Mouse (Mus musculus) layer of hippocampus, adult 11-12 months (tissue): Measurements from ENCODE around the gene Zbtb9.

Source experiments
- DNase-seq: peaks from one replicate; pipeline ENCODE4 v3.0.0; 2022; ENCODE audit warnings: low spot score

Gene Zbtb9

DNA sequence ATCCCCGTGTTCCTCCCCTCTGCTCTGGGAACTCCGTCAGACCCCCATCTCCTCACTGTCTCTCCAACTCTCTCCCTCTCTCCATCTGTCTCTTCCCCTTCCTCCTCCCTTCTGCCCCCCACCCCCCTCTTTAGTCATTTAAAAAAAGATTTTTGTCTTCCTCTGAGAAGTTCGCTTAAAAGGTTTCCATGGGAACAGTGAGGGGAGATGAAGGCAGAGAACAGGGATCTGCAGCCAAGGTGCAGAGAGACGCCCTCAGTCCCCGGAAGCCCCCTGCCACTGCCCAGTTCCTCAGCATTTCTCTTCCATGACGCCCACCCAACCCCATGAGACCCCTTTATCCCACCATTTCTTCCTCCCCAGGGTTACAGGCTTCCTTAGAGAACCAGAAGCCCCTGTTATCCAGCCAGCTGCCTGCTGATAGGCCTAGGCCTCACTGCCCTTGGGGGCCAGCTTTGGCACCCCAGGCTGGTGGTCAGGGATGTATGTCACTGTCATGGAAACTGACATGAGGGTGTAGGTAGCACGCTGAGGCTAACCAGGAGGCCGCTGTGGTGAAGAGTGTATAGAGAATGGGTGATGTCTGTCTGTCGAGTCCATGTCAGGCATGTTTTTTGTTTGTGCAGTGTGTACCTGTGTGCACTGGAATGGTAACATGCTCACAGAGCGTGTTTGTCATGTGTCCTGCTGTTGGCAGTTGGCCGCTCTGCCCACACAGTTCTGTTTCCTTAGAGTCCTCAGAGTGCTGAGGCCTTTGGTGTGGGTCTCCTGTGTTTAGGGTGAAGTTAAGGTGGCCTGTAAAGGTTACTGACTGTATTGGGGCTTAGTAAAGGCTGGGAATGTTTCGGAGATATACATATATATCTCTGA, 25.5 kb upstream of the Zbtb9 start:
- DNase-seq: no peak

DNA sequence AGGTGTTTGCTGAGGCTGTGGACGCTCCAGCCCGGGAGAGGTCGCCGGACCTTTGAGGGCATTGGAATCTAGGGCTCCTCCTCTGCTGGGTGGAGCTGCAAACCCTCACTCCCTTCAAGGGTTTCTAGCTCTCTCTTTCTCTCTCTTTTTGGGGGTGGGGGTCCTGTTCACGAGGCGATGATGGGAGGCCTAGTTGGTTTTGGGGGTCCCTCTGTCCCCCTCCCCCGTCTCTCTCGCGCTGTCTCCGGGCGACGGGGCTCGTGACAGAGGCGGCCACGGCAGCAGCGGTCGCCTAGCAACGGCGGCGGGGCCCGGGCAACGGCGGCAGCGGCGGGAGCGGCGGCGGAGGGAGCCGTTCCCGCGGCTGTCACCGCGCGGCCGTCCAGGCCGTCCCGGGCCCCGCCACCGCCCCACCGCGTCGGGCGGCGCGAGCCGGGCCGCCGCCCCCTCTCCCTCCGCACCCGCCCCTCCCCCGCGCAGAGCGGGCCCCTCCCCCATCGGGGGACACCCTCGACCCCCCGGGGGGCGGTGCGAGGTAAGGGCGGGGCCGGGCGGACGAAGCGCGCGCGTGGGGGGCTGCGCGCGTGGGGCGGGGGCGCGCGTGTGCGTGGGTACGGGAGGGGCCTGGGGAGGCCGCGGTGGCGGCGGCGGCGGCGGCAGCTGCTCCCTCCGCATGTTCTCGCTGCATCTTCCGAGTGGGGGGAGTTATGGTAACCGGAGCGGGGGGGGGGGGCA, 24.5 kb upstream of the Zbtb9 start:
- DNase-seq: peak; percentile 59

DNA sequence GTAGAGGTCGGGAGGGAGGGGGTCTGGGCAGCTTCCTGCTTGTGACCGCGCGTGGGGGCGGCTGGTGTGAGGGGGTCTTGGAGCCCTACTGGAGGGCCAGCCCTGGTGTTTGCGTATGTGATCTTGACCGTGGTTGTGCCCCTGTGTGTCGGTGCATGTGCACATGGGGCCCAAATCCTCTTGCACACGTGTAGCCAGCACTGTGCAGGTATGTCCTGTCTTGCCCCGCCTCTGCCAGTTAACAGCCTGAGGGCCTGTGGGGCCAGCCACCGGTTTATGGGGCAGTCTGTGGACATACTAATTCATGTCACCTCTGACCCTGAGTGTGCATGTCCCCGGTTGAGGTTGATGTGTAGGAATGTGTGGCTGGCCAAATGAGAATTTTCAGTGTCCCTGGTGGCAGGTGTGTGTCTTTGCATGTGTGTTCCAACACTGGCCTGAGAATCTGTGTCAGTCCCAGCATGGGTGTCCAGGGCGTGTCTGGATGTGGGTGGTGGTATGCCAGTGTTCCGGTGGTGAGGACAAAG, 23.9 kb upstream of the Zbtb9 start:
- no peak for DNase-seq

DNA sequence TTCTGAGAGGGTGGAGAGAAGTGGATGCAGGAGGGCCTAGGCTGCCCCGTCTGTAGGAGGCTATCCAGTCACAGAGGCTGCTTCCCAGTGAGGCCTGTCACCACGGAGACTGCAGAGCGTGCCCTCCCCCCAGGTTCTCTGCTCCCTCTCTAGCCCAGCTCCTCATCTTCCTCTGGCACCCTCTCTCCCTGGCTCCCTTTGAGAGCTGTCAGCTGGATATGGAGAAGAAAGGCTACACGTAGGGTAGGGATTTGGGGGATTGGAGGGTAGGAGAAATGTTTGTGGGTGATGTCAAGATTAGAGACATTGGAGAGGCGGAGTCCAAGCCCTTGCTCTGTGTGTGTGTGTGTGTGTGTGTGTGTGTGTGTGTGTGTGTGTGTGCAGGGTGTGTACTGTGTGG, 23.1 kb upstream of the Zbtb9 start:
- peak; percentile 59 for DNase-seq

DNA sequence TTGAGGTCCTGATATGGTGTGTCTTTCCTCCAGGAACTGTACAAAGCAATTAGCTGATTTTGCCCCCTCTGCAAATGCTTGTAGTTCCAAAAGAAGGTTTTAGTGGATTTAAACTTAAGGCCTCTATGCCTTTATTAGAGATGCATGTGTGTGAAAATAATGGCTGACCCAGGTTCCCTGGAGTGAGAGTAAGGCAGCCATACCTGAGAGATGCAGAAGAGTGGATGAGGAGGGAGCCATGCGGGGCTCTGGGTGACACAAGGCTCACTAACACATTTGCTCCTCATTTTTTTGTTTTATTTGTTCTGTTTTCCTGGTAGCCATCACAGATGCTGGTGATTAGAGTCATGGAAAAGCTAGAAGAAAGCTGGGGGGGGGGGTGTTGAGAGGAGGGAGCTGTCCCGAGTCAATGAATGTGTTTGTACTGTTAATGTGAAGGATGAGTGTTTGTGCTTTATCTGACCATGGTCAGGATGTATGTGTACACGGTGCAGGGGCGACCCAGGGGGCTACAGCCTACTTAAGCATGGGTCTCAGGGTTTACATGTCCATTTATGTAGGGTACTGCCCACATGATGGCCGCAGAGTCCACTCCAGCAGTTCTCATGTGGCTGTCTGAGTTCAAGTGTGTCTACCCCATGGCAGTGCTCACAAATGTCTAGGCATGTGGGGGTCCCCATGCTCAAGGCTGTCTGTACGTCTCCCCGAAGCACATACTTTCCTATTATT, 22.2 kb upstream of the Zbtb9 start:
- DNase-seq: no peak

DNA sequence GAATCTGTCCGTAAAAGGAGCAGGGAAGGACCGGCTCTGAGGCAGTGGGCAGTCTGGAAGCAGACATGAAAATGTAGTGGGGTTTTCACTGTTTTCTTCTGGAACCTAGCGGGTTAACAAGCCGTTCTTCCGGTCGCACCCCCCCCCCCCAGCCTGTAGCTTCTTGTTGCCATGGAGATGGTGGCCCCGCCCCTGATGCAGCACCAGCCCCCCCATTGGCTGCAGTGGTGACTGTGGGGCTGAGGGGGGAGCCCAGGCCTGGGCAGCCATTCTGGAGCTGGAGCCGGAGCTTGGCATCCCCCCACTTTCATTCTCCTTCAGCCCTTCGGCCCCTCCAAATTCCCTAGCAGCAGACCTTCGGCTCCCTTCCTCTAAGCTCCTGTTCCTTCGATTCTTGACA, 21.6 kb upstream of the Zbtb9 start:
- DNase-seq: peak; percentile 86

DNA sequence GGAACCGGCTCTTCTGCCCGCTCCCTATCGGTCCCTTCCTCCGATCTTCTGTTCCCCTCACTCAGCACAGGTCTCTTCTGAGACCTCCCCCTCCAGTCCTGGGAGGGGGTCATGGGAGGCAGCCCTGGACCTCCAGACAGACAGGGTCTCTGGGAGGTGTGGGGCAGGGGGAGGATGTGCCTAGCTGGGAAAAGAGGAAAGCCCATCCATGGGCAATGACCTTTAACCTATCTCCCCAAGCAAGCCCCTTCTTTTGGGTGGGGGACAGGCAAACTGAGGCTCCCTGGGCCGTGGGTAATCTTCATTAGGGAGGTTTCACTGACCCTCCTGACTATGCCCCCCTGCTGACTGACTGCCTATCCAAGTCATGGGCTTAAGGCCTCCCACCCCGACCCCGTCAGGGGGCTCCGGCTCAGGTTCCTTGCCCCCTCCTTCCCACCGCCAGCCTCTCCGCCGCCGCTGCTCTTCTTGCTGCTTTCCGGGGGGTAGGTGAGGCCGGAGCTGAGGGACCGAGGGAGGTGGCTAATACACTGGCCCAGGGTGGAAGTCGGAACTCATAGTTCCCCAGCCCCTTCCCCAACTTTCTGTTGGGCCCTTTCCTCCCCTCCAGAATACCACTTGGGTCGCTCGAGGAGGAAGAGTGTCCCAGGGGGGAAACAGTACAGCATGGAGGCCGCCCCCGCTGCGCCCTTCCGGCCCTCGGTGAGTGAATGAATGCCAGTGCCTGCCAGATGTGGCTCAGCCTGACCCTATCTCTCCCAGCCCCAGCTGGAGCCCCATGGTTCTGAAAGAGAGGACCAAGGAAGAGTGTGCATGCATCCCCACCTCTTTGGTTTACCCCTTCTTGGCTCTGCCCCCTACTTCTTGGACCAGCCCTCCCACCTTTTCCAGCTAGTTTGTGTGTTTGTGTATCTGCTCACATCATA, 20.8 kb upstream of the Zbtb9 start:
- DNase-seq: no peak

DNA sequence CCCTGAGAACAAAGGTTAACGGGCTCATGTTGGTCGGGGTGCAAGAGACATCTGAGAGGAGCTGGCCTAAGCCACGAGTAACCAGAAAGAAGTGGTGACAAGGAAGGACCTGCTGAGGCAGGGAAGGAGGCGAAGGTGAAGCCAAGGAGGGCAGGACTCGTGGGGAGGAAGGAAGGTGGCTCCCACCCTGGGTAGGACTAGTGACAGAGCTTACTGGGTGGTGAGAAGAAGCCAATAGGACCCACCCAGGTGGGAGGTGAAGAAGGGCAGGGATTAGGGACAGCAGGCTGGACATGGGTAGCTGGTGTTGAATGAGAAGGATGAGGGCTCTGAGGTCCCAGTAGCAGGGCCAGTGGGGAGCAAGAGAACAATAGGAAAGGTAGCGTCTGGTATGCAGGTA, 19.8 kb upstream of the Zbtb9 start:
- no peak for DNase-seq

DNA sequence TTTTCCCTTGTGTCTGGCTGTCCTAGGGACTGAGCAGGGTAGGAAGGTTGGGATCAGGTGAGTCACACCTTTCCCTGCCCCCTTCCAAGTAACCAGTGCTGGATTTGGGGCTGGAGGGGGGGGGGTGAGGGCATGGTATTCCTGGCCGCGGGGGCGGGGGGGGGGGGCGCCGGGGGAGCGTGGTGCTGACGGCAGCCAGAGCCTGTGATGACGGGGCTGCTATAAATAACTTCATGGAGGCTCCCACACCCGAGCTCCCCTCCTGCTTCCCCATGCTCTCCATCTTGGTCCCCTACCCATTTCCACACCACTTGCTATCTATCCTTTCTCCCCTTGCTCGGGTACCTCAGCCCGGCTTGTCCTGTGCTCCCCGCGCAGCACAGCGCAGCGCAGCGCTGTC, 19.2 kb upstream of the Zbtb9 start:
- DNase-seq: no peak

DNA sequence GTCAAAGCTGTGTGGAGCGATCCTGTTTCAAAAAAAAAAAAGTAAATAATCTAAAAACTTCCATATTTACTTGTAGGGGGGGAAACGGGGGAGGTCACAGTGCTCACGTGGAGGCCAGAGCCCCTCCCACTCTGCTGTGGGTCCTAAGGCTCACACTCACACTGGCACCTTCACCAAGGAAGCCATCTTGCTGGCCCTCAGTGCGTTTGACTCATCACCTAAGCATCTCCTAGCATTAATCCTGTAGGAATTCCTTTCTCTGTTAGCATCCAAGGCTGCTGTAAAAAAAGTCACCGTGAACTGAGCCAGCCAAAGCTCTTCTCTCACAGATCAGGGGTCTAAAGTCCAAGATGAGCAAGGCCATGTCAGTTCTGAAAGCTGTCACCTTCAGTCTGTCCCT, 16.7 kb upstream of the Zbtb9 start:
- no peak for DNase-seq

DNA sequence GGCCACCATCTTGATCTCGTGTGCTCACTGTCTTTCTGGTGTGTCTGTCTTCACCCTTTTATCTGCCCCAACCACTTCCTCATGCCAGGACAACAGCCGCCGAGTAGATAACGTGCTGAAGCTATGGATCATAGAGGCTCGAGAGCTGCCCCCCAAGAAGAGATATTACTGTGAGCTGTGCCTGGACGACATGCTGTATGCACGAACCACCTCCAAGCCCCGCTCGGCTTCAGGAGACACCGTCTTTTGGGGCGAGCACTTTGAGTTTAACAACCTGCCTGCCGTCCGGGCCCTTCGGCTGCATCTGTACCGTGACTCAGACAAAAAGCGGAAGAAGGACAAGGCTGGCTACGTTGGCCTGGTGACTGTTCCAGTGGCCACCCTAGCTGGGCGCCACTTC, 16.1 kb upstream of the Zbtb9 start:
- no peak for DNase-seq

DNA sequence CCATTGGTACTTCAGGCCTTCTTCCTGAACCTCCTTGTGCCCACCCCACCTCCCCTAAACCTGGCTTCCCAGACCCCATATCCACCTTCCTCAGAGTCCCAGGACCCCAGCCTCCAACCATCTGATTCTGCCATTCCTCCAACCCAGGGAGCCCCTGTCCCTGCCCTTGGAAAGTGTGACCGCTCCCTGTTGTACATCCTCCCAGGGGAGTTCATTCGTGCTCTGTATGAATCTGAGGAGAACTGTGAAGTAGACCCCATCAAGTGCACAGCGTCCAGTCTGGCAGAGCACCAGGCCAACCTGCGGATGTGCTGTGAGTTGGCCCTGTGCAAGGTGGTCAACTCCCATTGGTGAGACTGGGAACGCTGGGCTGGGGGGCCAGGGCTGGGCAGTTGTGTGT, 15.1 kb upstream of the Zbtb9 start:
- no peak for DNase-seq

DNA sequence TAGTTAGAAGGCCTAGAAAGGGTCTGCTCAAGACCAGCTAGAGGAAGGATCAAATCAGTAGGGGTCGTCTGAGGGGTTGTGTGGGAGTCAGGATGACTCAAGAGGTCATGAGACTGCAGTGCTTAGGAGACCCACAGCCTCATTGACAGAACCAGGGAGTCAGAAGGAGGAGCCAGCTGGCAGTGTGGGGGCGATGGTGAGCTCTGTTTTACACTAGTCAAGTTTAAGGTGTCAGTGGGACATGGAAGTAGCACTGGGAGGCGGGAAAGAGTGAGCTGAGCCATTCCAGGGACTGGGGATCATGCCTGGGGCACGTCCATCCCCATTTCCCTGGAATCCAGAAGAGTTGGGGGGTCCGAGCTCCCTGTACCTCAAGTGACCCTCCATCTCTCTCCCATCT, 14.1 kb upstream of the Zbtb9 start:
- DNase-seq: no peak

DNA sequence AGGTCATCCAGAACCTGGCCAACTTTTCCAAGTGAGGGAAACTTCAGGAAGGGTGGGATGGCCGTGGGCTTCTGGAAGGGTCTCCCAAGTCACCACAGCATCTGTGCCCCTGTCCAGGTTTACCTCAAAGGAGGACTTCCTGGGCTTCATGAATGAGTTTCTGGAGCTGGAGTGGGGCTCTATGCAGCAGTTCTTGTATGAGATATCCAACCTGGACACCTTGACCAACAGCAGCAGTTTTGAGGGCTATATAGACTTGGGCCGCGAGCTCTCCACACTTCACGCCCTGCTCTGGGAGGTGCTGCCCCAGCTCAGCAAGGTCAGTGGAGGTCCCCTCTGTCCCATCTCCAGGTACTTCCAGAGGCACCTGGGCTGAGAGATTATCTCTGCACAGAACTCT, 13.2 kb upstream of the Zbtb9 start:
- no peak for DNase-seq

DNA sequence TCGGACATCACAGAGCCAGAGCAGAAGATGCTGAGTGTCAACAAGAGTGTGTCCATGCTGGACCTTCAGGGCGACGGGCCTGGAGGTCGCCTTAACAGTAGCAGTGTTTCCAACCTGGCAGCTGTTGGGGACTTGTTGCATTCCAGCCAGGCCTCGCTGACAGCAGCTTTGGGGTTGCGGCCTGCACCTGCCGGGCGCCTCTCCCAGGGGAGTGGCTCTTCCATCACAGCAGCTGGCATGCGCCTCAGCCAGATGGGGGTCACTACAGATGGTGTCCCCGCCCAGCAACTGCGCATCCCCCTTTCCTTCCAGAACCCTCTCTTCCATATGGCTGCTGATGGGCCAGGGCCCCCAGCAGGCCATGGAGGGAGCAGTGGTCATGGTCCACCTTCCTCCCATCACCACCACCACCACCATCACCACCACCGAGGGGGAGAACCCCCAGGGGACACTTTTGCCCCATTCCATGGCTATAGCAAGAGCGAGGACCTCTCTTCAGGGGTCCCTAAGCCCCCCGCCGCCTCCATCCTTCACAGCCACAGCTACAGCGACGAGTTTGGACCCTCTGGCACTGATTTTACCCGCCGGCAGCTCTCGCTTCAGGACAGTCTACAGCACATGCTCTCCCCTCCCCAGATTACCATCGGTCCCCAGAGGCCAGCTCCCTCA, 11.3 kb upstream of the Zbtb9 start:
- no peak for DNase-seq

DNA sequence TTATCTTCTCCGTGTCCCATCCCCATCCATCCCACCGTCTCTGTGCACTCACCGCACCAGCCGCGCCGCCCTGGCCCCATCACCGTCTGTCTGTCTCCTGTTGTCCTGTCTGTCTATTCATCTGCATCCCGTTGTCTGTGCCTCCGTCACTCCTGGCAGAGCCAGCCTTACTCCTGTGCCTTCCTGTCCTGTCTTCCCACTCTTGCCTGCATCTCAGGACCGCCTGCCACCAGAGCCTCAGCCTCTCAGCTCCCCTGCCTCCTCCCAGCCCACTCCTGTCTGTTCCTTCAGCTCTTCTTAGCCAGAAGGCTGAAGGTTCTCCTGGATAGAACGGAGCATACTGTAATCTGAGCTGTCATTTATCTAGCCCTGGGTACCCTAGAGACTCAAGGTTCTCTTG, 6.0 kb upstream of the Zbtb9 start:
- no peak for DNase-seq

DNA sequence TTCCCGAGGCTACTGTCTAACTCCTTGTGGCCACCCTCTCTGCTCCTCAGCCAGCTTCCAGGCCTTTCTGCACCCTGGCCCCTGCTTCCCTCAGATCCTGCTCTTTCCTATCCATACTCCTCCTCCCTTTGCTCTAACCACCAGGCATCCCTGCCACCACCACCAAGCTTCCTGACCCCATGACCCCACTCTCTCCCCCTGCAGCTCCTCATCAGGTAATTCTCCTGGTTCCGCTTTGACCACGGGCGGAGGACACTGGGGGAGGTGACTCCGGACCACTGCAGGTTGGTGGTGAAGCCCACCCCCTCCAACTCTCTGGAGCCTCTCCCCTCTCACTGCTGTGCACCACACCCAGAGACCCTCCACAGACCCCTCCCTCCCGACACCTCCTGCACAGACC, 5.5 kb upstream of the Zbtb9 start:
- no peak for DNase-seq

DNA sequence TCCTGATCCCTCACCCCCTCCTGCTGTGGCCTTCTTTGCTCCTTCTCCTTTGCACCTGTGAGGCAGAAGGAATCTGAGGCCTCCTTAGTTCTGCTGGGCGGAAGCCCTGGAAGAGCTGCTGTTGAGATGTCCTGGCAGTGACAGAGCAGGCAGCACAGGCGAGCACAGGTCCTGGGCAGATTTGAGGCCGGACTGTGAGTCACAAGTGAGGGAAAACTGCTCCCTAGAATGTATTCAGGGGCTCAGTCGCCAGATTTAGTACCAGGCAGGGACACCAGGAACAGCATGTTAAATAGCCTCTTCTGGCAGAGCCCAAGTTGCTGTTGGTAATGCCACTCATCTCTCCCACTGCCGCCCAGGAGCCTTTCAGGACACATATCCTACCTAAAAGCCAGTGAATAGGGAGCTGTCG, 4.8 kb upstream of the Zbtb9 start:
- no peak for DNase-seq

DNA sequence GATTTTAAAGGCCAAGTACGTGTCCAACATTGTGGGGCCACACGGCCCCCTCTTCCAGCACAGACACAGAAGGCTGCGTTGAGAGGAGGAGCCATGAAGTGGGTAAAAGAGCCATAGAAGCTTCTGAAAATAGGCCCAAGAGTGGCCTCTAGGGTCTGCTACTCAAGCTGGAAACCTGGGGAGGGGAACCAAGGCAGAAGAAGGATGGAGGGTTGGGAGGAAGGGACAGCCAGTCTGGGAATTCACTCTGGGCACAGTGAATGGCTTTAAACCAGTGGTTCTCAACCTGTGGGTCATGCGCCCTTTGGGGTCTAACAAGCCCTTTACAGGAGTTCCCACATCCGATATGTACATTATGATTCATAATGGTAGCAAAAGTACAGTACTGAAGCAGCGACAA, 3.7 kb upstream of the Zbtb9 start:
- no peak for DNase-seq

DNA sequence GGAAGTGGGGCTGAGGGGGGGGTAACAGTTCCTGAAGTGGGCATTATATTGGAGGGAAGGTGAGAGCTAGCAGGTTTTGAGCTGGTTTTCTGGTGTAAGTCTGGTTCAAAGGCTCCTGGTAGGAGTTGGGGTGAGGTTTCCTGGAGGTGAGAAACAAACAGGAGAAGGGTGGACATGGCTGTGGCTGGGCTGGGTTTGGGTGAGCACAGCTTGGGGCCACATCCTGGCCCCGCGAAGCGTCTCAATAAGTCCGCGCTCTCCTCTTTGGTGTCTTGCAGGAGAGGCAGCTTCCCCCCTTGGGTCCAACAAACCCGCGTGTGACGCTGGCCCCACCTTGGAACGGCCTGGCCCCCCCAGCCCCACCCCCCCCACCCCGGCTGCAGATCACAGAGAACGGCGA, 2.7 kb upstream of the Zbtb9 start:
- no peak for DNase-seq
